Mouse (Mus musculus) thymus, adult 2 months (tissue): ENCODE results near the gene Dnah7a.
"Not testable (repeated sequence)": the region's sequence is repeated elsewhere in the genome, so short reads cannot be mapped to it uniquely, and the experiment has no call there.

Experiments used
- CTCF ChIP-seq: fragments of 200-500 bp; IDR thresholded peaks from 2 replicates; pipeline ENCODE4 v1.5.1; 2012; ENCODE audit warnings: mild to moderate bottlenecking, control low read depth, low read length, moderate library complexity, borderline replicate concordance; ENCODE audit not compliant: control insufficient read depth, poor library complexity, insufficient read depth; ENCODE audit errors: extremely low read depth
- POLR2A ChIP-seq: fragments of 200-500 bp; IDR thresholded peaks from 2 replicates; pipeline ENCODE4 v1.6.1; 2012; ENCODE audit warnings: mild to moderate bottlenecking, low read length, control low read depth, moderate library complexity; ENCODE audit not compliant: control insufficient read depth, poor library complexity, insufficient read depth; ENCODE audit errors: extremely low read depth

DNA sequence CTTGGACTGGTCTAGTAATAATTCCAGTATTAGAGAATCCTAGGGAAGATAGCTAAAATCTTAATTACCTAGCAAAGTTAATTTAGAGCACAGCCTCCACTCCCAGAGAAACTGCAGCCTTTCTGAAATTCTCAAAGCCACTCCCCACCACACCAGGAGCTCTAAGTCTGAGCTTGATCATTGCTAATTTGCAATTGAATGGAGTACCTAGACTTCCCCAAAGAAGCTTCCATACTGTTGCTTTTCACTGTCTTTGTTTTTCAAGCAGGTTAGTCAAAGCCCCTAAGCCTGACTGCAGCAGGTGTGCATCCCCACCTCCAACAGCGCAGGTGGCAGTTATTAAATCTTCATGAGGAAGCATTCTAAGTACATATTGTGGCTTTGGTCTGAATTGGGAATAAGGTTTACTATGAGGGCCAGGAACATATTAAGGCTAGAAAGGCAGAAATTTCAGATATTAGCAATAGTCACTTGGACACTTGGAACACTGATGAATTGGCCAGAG lies 43.3 kb upstream of the Dnah7a start:
- not testable (repeated sequence) for TF ChIP-seq CTCF, POLR2A
